Mouse (Mus musculus) adrenal gland, adult 18-20 months (tissue): ENCODE data around the gene Grm1. TPM values are rescaled to one million over a fixed set of nuclear protein-coding genes. Genes with fewer than 3 reads are reported as not detected.

Source experiments
- DNase-seq, 2 experiments: peaks; one replicate each; pipeline ENCODE4 v3.0.0; 2021 to 2022; ENCODE audit warnings: low spot score in 2 of 2
- total RNA-seq, 2 experiments: library from RNA; stranded (reverse); gene quantifications; 1 replicate in 1 of 2; 2 replicates in 1 of 2; pipeline ENCODE4 v1.2.3; 2021

Gene Grm1
- total RNA-seq, 2 experiments from 2014 or later = not detected

DNA sequence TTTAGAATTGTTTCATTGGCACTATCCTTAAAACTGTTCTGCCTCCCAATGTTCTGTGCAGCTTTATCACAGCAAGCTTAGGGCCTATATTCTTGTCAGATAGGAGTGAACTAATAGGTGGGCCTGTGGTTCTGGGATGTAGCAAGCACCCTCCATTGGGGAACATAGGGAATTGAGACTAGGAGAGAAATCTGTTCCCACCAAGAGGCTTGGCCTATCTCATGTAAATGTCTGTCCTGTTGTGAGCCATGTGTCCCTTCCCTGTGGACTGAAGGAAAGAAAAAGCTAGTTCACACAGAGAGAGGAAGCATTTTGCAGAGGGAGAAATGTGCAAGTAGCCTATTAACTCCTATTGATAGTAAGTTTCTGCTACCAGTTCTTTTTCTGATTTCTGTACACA lies 246.8 kb downstream of the Grm1 start:
- no peak for DNase-seq

GRCm38 (mm10) chr10:10834828-10835227 lies 247.3 kb downstream of the Grm1 start:
- no peak for DNase-seq

- DNase-seq = no peak
Observed at GRCm38 (mm10) chr10:10831141-10831540, 251.0 kb downstream of the Grm1 start.

- DNase-seq = no peak
Observed at GRCm38 (mm10) chr10:10827308-10827707, 254.8 kb downstream of the Grm1 start.

- DNase-seq = no peak
Observed at GRCm38 (mm10) chr10:10818061-10818460, 264.1 kb downstream of the Grm1 start.

DNA sequence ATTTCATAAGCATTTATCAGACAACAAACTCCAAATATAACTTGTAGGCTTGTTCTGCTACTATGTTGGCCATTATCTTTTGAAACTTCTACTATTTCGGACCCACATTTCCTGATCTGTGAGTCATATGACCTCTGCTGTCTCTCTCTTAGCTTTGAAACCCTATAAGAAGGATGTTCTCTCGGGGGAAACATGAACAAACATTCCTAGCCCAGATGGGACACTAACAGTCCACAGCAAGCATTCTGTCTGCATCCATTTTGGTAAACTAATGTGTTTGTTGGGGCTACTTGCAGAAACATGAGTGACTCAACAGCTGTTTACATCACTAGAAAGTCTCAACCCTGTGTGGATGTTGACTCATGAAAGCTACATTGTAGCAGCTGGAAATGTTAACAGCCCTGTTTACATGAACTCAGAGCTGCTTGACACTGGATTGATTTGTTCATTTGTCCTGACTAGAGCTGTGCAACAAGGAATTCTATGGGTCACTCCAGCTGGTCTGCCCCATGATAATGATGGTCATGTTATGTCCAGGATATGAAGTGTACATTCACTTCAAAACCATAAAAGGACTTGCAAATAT lies 267.4 kb downstream of the Grm1 start:
- no peak for DNase-seq

DNA sequence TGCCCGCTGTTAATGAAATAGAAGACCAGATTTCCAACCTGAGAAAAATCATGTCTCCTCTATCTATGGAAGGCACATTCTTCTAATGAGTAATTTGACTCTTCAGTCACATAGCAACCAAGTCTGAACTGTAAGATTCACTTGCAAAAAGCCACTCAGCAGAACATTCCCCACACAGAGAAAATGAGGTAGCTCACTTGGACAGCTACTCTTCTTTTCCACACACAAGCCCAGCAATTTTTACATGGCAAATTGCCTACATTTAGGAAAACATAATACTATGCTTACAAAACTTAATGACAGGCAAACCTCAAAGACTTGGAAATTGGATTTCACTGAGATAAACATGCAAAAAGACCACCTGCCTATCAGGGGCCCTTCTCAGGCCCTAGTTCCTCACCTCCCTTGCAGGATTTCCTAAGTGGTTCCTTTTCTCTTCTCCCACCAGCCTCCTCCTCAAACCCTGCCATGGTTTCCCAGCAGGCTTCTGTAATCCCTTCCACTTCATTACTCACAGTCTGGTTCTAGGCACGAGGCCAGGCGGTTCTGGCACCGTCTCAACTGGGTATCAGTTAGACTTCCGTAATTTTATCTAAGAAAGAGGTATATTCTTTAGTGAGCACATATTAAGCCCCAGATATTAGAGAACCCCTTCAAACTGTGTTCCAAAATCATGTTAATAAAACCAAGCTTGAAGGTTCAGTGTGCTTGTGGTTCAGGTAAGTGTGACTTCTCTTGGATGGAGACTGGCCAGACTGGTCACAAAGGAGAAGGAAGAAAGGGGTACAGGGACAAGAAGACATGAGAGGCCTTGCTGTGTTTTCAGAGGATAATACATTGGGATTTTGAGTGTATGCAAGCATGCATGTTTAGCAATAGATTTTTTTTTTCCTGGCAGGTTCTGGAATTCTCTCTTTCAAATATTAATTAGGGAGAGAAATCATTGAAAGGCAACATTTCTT lies 269.1 kb downstream of the Grm1 start:
- DNase-seq = peak; percentile 29 to 34

- no peak for DNase-seq
Observed at GRCm38 (mm10) chr10:10809777-10810176, 272.4 kb downstream of the Grm1 start.

GRCm38 (mm10) chr10:10795321-10795720 lies 286.8 kb downstream of the Grm1 start:
- DNase-seq = no peak

DNA sequence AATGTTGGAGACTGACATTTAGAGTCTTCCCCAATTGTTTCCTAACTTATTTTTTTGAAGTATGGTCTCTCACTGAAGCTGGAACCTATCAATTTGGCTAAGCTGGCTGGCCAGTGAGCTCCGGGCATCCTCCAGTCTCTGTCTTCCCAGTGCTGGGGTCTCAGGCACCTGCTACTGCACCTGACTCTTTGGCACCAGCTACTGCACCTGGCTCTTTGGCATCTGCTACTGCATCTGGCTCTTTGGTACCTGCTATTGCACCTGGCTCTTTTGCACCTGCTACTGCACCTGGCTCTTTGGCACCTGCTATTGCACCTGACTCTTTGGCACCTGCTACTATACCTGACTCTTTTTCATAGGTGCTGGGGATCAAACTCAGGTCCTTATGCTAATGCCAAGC lies 291.7 kb downstream of the Grm1 start:
- no peak for DNase-seq

GRCm38 (mm10) chr10:10789967-10790366 lies 292.2 kb downstream of the Grm1 start:
- DNase-seq = no peak

DNA sequence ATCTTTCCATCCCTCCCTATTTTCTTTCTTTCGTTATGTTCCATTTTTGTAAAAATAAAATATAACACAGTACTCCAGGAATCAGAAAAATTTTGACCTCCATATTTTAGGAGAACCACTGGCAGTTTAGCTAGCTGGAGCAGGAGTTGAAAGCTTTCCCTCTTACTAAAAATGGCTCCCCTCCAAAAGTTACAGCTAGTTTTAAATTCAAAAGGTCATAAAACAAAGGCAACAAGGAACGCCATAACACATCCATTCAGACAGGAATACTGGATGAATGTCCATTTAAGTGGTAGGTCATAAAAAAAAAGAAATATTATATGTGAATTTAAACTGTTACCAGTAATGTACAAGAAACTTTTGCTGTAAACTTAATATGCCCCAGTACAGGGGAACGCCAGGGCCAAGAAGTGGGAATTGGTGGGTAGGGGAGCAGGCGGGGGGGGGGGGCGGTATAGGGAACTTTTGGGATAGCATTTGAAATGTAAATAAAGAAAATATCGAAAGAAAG lies 294.2 kb downstream of the Grm1 start:
- no peak for DNase-seq

GRCm38 (mm10) chr10:10785122-10785521 lies 297.0 kb downstream of the Grm1 start:
- DNase-seq = no peak

- DNase-seq = no peak
Observed at GRCm38 (mm10) chr10:10774827-10775226, 307.3 kb downstream of the Grm1 start.

DNA sequence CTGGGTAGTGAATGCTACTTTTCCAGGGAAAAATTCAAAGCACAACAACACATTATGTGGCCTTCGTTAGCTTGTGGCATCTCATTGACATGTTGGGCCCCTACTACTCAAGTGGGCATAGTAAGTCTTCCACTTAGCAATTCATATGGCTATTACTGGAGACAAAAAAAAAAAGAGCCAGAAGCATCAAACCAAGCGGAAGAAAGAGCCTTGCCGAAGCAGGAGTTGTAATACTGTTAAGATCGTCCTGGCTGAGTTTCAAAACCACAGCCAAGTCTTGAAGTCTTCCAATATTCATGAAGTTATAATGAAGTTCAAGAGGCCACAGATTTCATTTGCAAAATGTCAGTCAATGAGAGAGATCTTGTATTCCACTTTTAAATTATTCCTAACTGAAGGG lies 319.1 kb downstream of the Grm1 start:
- no peak for DNase-seq

GRCm38 (mm10) chr10:10761274-10761673 lies 320.9 kb downstream of the Grm1 start:
- no peak for DNase-seq

GRCm38 (mm10) chr10:10760801-10761200 lies 321.4 kb downstream of the Grm1 start:
- DNase-seq = no peak

DNA sequence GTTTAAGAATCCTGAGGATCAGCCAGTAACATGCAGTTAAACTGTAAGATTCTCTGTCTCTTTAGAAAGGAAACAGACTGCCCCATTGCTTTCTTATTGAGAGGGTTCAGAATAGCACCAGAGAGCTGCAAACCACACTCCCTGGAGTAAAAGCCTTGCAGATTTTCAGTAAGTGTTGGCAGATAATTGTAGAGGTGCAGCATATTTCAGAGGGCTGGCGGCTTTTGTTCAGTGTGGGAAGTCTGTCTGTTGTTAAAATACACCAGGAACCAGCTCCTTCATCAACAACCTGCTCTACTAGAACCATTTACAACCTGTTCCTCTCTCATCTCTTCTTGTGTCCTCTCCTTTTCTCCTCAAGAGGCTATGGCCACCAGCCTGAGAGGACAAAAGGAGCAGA lies 331.1 kb downstream of the Grm1 start:
- no peak for DNase-seq

- no peak for DNase-seq
Observed at GRCm38 (mm10) chr10:10744097-10744496, 338.1 kb downstream of the Grm1 start.

- no peak for DNase-seq
Observed at GRCm38 (mm10) chr10:10742172-10742571, 340.0 kb downstream of the Grm1 start.

- no peak for DNase-seq
Observed at GRCm38 (mm10) chr10:10741314-10741713, 340.8 kb downstream of the Grm1 start.

- DNase-seq = no peak
Observed at GRCm38 (mm10) chr10:10740729-10741128, 341.4 kb downstream of the Grm1 start.
